Mouse (Mus musculus): ENCODE data around the gene Fam189b.
A peak's percentile ranks its signal among the peaks of the same experiment; 100 is the strongest.

Fam189b gene

GRCm38 (mm10) chr3:89227307-89228179 is 44.6 kb downstream of the Fam189b start:
- peak; percentile 88 for DNase-seq (ENCODE audit: low read depth, low spot score)

GRCm38 (mm10) chr3:89228180-89228549 is 45.2 kb downstream of the Fam189b start:
- peak; percentile 91 for DNase-seq (ENCODE audit: low read depth, low spot score)

- peak; percentile 31 for DNase-seq (ENCODE audit: low read depth, low spot score)
Measured at GRCm38 (mm10) chr3:89228836-89229235, 45.9 kb downstream of the Fam189b start, which contains the start of gene Muc1. TSS of gene Muc1 (plus strand) at chr3:89229057.

GRCm38 (mm10) chr3:89229276-89229675 is 46.3 kb downstream of the Fam189b start:
- DNase-seq (ENCODE audit: low read depth, low spot score), result no peak

GRCm38 (mm10) chr3:89230561-89230960 is 47.6 kb downstream of the Fam189b start:
- no peak for DNase-seq (ENCODE audit: low read depth, low spot score)

- DNase-seq (ENCODE audit: low read depth, low spot score), result peak; percentile 62
Measured at GRCm38 (mm10) chr3:89231345-89231744, 48.4 kb downstream of the Fam189b start.

- no peak for DNase-seq (ENCODE audit: low read depth, low spot score)
Measured at GRCm38 (mm10) chr3:89231772-89232275, 48.9 kb downstream of the Fam189b start.

- no peak for DNase-seq (ENCODE audit: low read depth, low spot score)
Measured at GRCm38 (mm10) chr3:89232614-89233013, 49.7 kb downstream of the Fam189b start.

GRCm38 (mm10) chr3:89233562-89234110 is 50.7 kb downstream of the Fam189b start:
- DNase-seq (ENCODE audit: low read depth, low spot score), result no peak

- DNase-seq (ENCODE audit: low read depth, low spot score), result no peak
Measured at GRCm38 (mm10) chr3:89236516-89236915, 53.6 kb downstream of the Fam189b start.

- DNase-seq (ENCODE audit: low read depth, low spot score), result no peak
Measured at GRCm38 (mm10) chr3:89237682-89238081, 54.7 kb downstream of the Fam189b start.

- no peak for DNase-seq (ENCODE audit: low read depth, low spot score)
Measured at GRCm38 (mm10) chr3:89238494-89238893, 55.6 kb downstream of the Fam189b start.
